Mouse (Mus musculus) ES-Bruce4 (cell line): Measurements from ENCODE around the gene Plekhd1. TPM values are rescaled to one million over a fixed set of nuclear protein-coding genes. Genes with fewer than 3 reads are reported as not detected.

Source experiments
- H3K27ac ChIP-seq: 2 replicates; pipeline ENCODE4 v1.5.1; 2012; ENCODE audit warnings: low read length, inconsistent platforms; ENCODE audit not compliant: insufficient read depth
- H3K27me3 ChIP-seq: 2 replicates; pipeline ENCODE4 v1.6.1; 2012; ENCODE audit warnings: mild to moderate bottlenecking, low read length, inconsistent platforms; ENCODE audit not compliant: control insufficient read depth, poor library complexity, insufficient read depth, severe bottlenecking
- H3K36me3 ChIP-seq: 2 replicates; pipeline ENCODE4 v1.6.1; 2012; ENCODE audit warnings: inconsistent platforms, mild to moderate bottlenecking, low read length, moderate library complexity; ENCODE audit not compliant: control insufficient read depth, poor library complexity, insufficient read depth, severe bottlenecking
- H3K4me1 ChIP-seq: one replicate; pipeline ENCODE4 v1.8.1; 2011; ENCODE audit warnings: low read length; ENCODE audit not compliant: control insufficient read depth, insufficient read depth
- H3K4me3 ChIP-seq: 2 replicates; pipeline ENCODE4 v1.5.1; 2011; ENCODE audit warnings: low read depth, mild to moderate bottlenecking, low read length
- H3K9ac ChIP-seq: 2 replicates; pipeline ENCODE4 v1.6.1; 2012; ENCODE audit warnings: low read depth, mild to moderate bottlenecking, inconsistent platforms; ENCODE audit not compliant: poor library complexity, severe bottlenecking
- H3K9me3 ChIP-seq: replicated peaks from 2 replicates; pipeline ENCODE4 v1.6.1; 2012; ENCODE audit warnings: mild to moderate bottlenecking, low read length, inconsistent platforms; ENCODE audit not compliant: control insufficient read depth, poor library complexity, insufficient read depth, severe bottlenecking
- CTCF ChIP-seq: IDR thresholded peaks from one replicate; pipeline ENCODE4 v1.8.1; 2011; ENCODE audit warnings: low read depth, low read length
- EP300 ChIP-seq: IDR thresholded peaks from 2 replicates; pipeline ENCODE4 v1.6.1; 2011; ENCODE audit warnings: low read depth, low read length; ENCODE audit not compliant: insufficient read depth
- POLR2A ChIP-seq: IDR thresholded peaks from one replicate; pipeline ENCODE4 v1.8.1; 2011; ENCODE audit warnings: low read length; ENCODE audit not compliant: insufficient read depth
- polyA plus RNA-seq: library from polyadenylated mRNA; stranded (reverse); fragments of >200 nt; gene quantifications from 2 replicates; pipeline ENCODE4 v1.2.4, GENCODE M21; 2011; ENCODE audit warnings: low read depth; ENCODE audit not compliant: missing spikeins, insufficient read depth, insufficient read length

Gene Plekhd1
- polyA plus RNA-seq, 1 experiment: 5.3 TPM

DNA sequence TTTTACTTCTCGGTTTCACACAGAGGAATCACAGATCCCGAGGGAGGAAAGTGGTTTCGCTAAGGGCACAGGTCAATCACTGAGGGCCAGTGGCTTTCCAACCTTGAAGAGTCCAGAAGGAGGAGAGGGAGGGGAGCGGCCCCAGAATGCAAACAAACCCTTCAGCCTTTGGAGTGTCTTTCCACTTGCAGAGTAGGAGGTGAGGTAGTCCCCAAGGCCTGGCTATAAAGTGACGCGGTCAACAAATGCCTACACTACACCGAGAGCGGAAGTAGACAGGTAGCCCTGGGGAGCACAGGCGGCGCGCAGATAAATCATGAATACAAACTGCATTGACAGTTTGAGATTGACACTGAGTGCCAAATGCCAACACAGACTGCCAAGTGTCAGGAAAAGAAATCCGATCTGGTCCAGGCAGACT is 710 bp upstream of the Plekhd1 start:
- Histone ChIP-seq H3K4me1 (peaks cover 4% of the 10 kb centered on the region), H3K9me3 (no peaks in the 10 kb centered on the region), H3K36me3 (no peaks in the 10 kb centered on the region), H3K9ac (peak overlapping the region; percentile 18; the same call in 1 of the 2 replicates), H3K27ac (no peak overlapping the region), H3K4me3 (peak overlapping the region; percentile 74), H3K27me3 (no peaks in the 10 kb centered on the region)
- no peak for TF ChIP-seq EP300
- TF ChIP-seq CTCF: no peak
- TF ChIP-seq POLR2A: no peak

DNA sequence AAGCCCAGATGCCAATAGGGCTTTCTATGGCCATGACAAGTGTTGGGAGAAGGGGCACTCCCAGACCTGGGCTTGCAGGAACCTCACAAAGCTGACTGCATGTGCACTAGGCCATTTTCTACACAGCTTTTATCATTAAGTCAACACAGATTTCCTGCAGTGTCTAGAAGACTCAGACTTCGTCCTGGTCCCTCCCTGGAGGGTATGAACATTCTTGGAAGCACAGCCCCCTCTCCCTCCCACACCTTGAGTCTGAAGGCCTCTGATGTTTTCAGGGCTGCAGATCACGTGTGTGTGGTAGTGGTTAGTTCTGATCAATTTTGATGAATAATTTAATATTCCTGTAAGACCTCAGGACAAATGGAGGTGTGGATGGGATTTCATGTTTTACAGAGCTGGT is 1.3 kb downstream of the Plekhd1 start:
- H3K27me3 ChIP-seq: no peaks in the 10 kb centered on the region
- H3K4me1 ChIP-seq: peaks cover 4% of the 10 kb centered on the region
- H3K36me3 ChIP-seq: no peaks in the 10 kb centered on the region
- TF ChIP-seq CTCF (no peak), EP300 (no peak), POLR2A (no peak)
- no peaks in the 10 kb centered on the region for H3K9me3 ChIP-seq
- H3K4me3 ChIP-seq: no peak overlapping the region
- no peak overlapping the region for H3K9ac ChIP-seq
- H3K27ac ChIP-seq: no peak overlapping the region

DNA sequence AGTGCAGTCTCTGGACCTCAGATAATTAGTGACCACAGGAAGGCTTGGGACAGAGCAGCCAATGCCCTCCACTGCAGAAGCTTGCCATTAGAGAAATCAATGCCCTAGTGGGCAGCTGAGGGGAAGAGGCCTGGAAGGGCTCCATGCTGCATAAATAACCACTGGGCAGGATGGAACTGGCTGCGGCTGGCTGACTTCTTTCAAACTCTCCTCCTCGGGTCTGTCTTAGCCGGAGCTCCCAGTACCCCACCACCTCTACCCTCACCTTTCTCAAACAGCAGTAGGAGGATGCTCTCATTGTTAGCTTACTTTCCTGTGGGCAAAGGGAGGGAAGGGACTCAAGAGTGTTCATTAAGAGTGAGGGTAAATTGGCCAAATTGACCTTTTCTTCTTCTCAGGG is 2.6 kb downstream of the Plekhd1 start:
- Histone ChIP-seq H3K27me3 (no peaks in the 10 kb centered on the region), H3K36me3 (no peaks in the 10 kb centered on the region), H3K4me3 (no peak overlapping the region)

DNA sequence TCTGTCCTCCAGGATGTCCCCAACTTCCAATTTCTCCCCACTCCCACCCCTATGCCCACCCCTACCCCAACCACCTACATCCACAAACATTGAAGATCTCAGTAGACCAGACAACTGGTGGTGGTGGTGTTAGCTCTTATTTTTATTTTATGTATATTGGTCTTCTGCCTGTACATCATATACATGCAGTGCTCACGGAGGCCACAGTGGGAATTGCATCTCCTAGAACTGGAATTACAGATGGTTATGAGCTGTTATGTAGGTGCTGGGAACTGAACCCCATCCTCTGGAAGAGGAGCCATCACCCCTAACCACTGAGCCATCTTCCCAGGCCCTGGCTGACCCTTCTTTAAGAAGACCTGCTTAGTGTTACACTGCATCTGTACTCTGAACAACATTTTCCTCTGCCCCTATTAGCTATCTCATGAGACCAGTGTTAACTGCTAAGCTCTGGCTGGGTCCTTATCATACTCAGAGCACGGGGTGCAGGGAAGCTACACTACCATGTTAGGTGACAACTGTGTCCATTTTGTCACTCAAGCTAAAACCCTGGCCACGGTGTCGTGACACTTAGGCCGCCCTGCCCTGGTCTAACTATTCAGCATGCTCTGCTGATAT is 6.2 kb downstream of the Plekhd1 start:
- Histone ChIP-seq H3K27ac (no peak overlapping the region), H3K4me3 (no peak overlapping the region), H3K9ac (no peak overlapping the region), H3K9me3 (no peaks in the 10 kb centered on the region), H3K27me3 (no peaks in the 10 kb centered on the region), H3K36me3 (no peaks in the 10 kb centered on the region), H3K4me1 (no peaks in the 10 kb centered on the region)
- TF ChIP-seq EP300 (no peak), CTCF (no peak)

More for the DNA sequence above, 2.6 kb downstream of the Plekhd1 start:
- H3K9ac ChIP-seq: no peak overlapping the region
- no peaks in the 10 kb centered on the region for H3K4me1 ChIP-seq
- H3K9me3 ChIP-seq: no peaks in the 10 kb centered on the region
- TF ChIP-seq EP300: no peak
- no peak for TF ChIP-seq POLR2A
- no peak for TF ChIP-seq CTCF
- H3K27ac ChIP-seq: no peak overlapping the region

DNA sequence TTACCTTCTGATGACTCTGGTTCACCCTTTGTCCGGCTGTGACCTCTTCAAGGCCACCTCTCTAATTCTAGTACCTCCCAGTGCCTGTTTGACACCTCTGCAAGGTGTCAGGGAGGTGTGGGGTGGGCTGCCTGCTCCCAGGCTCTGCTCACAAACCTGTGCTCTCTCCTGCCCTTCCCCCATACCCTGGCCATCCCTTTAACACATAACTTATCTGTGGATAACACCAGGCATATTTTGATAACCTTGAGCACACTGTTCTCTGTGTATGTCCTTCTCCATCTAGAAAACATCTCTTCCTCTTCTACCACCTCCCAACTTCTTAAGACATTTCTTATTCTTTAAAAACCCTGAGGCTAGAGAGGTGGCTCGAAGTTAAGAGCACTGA is 6.7 kb downstream of the Plekhd1 start:
- Histone ChIP-seq H3K27me3 (no peaks in the 10 kb centered on the region), H3K9ac (no peak overlapping the region), H3K27ac (no peak overlapping the region), H3K4me3 (no peak overlapping the region), H3K9me3 (no peaks in the 10 kb centered on the region), H3K4me1 (no peaks in the 10 kb centered on the region), H3K36me3 (no peaks in the 10 kb centered on the region)
- no peak for TF ChIP-seq EP300
- TF ChIP-seq CTCF: no peak
- no peak for TF ChIP-seq POLR2A

DNA sequence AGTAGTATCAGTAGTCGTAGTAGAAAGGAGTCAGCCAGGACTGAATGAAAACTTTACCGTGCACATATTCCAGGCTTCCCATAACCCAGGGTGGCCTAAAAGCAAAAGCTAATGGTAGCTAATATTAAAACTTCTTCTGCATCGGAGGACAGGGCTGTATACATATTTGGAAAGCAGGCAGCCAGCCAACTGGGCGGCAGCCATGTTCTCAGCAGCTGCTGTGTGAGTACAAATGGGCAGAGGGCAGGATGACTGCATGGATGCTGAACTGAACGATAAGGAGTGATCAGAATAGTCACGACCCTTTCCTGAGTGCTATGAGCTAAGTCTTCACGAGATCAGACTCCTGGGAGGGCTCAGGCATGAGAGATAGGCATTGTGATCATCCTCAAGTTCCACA is 8.9 kb downstream of the Plekhd1 start:
- TF ChIP-seq CTCF (no peak), EP300 (no peak), POLR2A (no peak)
- H3K27me3 ChIP-seq: no peaks in the 10 kb centered on the region
- H3K9ac ChIP-seq: no peak overlapping the region
- no peaks in the 10 kb centered on the region for H3K36me3 ChIP-seq
- H3K4me1 ChIP-seq: no peaks in the 10 kb centered on the region
- no peaks in the 10 kb centered on the region for H3K9me3 ChIP-seq
- no peak overlapping the region for H3K27ac ChIP-seq
- H3K4me3 ChIP-seq: no peak overlapping the region
